Mouse (Mus musculus) midbrain, embryonic 15.5 days (tissue): ENCODE data around the gene Serpine2. TPM values are rescaled to one million over a fixed set of nuclear protein-coding genes. Genes with fewer than 3 reads are reported as not detected.

Experiments used
- ATAC-seq: fragments of 200-750 bp; cut with Nextera tagmentation; replicated peaks from 2 replicates; pipeline ENCODE4 v1.8.0; 2017; ENCODE audit warnings: moderate TSS enrichment
- H3K27ac ChIP-seq: fragments of 300-500 bp; sonication (generic); 2 replicates; pipeline ENCODE4 v1.5.1; 2015; ENCODE audit warnings: mild to moderate bottlenecking, inconsistent platforms
- H3K27me3 ChIP-seq: fragments of 300-500 bp; sonication (generic); replicated peaks from 2 replicates; pipeline ENCODE4 v1.6.1; 2015; ENCODE audit warnings: inconsistent platforms
- H3K36me3 ChIP-seq: fragments of 300-500 bp; sonication (generic); replicated peaks from 2 replicates; pipeline ENCODE4 v1.6.1; 2015; ENCODE audit warnings: inconsistent platforms
- H3K4me1 ChIP-seq: fragments of 300-500 bp; sonication (generic); 2 replicates; pipeline ENCODE4 v1.6.1; 2015; ENCODE audit warnings: inconsistent platforms
- H3K4me2 ChIP-seq: fragments of 300-500 bp; sonication (generic); 2 replicates; pipeline ENCODE4 v1.6.1; 2015; ENCODE audit warnings: inconsistent platforms, mild to moderate bottlenecking, moderate library complexity
- H3K4me3 ChIP-seq: fragments of 300-500 bp; sonication (generic); 2 replicates; pipeline ENCODE4 v1.5.1; 2015; ENCODE audit warnings: mild to moderate bottlenecking, inconsistent platforms
- H3K9ac ChIP-seq: fragments of 300-500 bp; sonication (generic); 2 replicates; pipeline ENCODE4 v1.6.1; 2015; ENCODE audit warnings: mild to moderate bottlenecking, inconsistent platforms
- H3K9me3 ChIP-seq: fragments of 300-500 bp; sonication (generic); 2 replicates; pipeline ENCODE4 v1.6.1; 2016; ENCODE audit warnings: inconsistent platforms
- WGBS: fragments of 180-500 bp; shearing (Covaris S2); methylation state at CpG from one replicate; pipeline ENCODE4 v1.1.7; 2015; ENCODE audit warnings: mixed read lengths; 5-methylcytosine and 5-hydroxymethylcytosine counted together
- polyA plus RNA-seq: library from polyadenylated mRNA; unstranded; fragments of >200 nt; fragmentation: Nextera tagmentation; extraction: Ambion mirVana; gene quantifications from 2 replicates; pipeline ENCODE4 v1.2.1, GENCODE M21; 2015

Serpine2 gene
- polyA plus RNA-seq, 1 experiment from 2014 or later = 201 TPM

DNA sequence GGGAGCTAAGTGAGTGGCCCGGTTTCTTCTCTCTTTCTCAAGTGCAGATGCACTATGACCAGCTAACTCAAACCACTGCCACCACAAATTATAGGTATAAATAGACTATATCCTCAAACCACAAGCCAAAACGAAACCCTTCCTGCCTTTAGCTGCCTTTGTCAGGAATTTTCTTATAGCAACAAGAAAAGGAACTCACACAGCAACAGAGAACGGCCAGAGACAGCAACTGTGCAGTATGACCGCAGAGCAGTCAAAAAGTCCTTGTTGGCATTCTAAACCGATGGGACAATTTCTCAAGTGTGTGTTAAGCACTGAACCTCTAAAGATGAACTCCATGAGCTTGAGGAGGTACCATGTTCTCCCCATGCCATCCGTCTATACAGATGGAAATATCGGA, 57.4 kb downstream of the Serpine2 start:
- Histone ChIP-seq H3K4me1 (no peaks in the 10 kb centered on the region), H3K4me3 (no peak overlapping the region), H3K9ac (no peak overlapping the region), H3K27me3 (no peaks in the 10 kb centered on the region), H3K36me3 (no peaks in the 10 kb centered on the region), H3K4me2 (no peak overlapping the region), H3K27ac (no peak overlapping the region), H3K9me3 (no peaks in the 10 kb centered on the region)
- no peak for ATAC-seq
- 86% methylated on average over 7 of the region's 7 CpGs for WGBS

- Histone ChIP-seq H3K27me3 (no peaks in the 10 kb centered on the region), H3K27ac (no peak overlapping the region), H3K4me3 (no peak overlapping the region), H3K4me2 (no peak overlapping the region), H3K9me3 (no peaks in the 10 kb centered on the region), H3K4me1 (no peaks in the 10 kb centered on the region), H3K9ac (no peak overlapping the region), H3K36me3 (no peaks in the 10 kb centered on the region)
- 70% methylated on average over 11 of the region's 11 CpGs for WGBS
- no peak for ATAC-seq
Measured at GRCm38 (mm10) chr1:79802858-79803427, 58.0 kb downstream of the Serpine2 start.

GRCm38 (mm10) chr1:79797084-79797483, 63.9 kb downstream of the Serpine2 start:
- H3K4me1 ChIP-seq = no peaks in the 10 kb centered on the region
- H3K36me3 ChIP-seq = no peaks in the 10 kb centered on the region
- ATAC-seq = no peak
- no peak overlapping the region for H3K27ac ChIP-seq
- no peak overlapping the region for H3K4me2 ChIP-seq
- H3K27me3 ChIP-seq = no peaks in the 10 kb centered on the region
- 80% methylated on average over 3 of the region's 3 CpGs for WGBS
- no peak overlapping the region for H3K4me3 ChIP-seq
- H3K9me3 ChIP-seq = no peaks in the 10 kb centered on the region
- no peak overlapping the region for H3K9ac ChIP-seq

DNA sequence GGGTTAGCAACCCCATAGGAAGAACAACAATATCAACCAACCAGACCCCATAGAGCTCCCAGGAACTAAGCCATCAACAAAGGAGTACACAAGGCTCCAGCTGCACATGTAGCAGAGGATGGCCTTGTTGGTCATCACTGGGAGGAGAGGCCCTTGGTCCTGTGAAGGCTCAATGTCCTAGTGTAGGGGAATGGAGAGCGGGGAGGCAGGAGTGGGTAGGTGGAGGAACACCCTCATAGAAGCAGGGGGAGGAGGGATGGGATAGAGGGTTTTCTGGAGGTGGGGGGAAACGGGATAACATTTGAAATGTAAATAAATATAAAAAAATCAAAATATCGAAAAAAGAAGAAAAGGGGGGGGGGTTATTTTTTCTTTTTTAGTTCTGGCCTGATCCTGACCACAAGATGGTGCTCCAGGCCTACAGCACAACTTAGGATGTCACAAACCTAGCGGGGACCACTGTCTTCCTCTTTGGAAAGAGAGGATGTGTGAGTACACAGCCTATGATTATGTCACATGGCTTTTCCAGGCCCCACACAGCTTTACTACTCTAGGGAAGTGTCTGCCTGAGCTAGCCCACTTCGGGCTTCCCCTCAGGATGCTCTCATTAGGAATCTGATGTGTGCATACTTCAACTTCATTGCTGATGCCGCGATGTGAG, 74.6 kb downstream of the Serpine2 start:
- H3K27me3 ChIP-seq = no peaks in the 10 kb centered on the region
- H3K9ac ChIP-seq = no peak overlapping the region
- H3K4me3 ChIP-seq = no peak overlapping the region
- H3K4me1 ChIP-seq = no peaks in the 10 kb centered on the region
- no peak overlapping the region for H3K27ac ChIP-seq
- peak; percentile 89 for ATAC-seq
- peaks cover 17% of the 10 kb centered on the region for H3K36me3 ChIP-seq
- no peaks in the 10 kb centered on the region for H3K9me3 ChIP-seq
- no peak overlapping the region for H3K4me2 ChIP-seq
- 69% methylated on average over 7 of the region's 7 CpGs for WGBS

DNA sequence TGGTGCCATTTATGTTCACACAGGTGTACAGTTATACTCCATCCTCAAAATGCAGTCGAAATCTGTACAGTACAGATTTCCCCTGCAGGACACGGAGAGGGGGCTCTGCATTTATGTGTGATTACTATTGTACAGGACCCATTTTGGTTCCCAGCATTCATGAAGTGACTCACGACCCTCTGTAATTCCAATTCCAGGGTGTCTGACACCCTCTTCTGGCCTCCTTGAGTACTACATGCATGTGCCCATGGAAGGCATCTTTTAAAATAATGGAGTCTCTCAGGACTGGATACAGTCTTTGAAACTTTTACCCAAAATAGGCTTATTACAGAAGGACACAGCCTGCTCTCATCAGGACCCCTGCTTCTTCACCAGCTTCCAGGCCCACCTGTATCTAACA, 78.5 kb downstream of the Serpine2 start:
- Histone ChIP-seq H3K9ac (no peak overlapping the region), H3K9me3 (no peaks in the 10 kb centered on the region), H3K4me3 (no peak overlapping the region), H3K36me3 (peaks cover 31% of the 10 kb centered on the region), H3K4me1 (peaks cover 6% of the 10 kb centered on the region), H3K27me3 (no peaks in the 10 kb centered on the region), H3K4me2 (no peak overlapping the region), H3K27ac (no peak overlapping the region)
- 88% methylated on average over 3 of the region's 3 CpGs for WGBS
- no peak for ATAC-seq

DNA sequence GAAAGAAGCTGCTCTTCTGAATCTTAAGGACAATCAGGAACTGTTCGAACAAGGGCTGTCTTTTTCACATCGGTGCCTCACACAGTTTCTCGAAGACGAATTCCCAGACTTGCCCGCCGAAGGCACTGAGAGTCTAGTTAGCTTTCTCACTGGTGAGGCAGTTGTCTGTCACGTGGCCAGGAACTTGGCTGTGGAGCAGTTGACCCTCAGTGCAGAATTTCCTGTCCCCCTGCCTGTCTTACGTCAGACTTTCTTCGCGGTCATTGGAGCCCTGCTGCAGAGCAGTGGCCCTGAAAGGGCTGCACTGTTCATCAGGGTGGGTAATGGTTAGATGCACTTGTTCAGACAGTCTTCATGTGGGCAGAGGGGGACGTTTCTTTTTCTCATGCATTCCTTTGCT, 83.0 kb downstream of the Serpine2 start:
- Histone ChIP-seq H3K27ac (no peak overlapping the region), H3K4me2 (no peak overlapping the region), H3K27me3 (no peaks in the 10 kb centered on the region), H3K36me3 (peaks cover 29% of the 10 kb centered on the region), H3K4me3 (no peak overlapping the region), H3K9ac (no peak overlapping the region), H3K4me1 (peaks cover 14% of the 10 kb centered on the region), H3K9me3 (no peaks in the 10 kb centered on the region)
- no peak for ATAC-seq
- WGBS = 92% methylated on average over 11 of the region's 11 CpGs

DNA sequence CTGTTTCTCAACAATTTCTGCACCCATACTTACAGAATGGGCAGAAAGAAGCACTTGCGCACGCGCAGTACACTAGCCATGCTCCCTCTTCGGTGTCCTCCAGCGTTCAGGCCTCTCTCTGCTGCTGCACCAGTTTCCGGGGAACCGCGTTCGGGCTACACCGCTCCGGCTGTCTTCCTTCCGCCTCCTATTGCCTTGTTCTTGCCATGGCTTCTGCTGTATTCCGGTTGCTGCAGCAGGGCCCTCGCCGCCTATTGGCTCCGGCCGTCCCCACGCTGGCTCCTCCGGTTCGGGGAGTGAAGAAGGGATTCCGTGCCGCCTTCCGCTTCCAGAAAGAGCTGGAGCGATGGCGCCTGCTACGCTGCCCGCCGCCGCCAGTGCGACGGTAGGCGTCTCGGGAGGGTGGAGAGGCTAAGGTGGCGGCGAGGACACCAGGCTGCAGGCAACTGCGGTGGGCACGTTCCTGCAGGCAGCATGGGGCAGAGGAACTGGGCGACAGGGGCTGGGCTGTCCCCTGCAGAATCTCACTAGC, 85.0 kb downstream of the Serpine2 start, which contains the start of the genes Mrpl44 and Wdfy1:
Mrpl44 (plus strand) TSS at position 92 of the 532 bp plus-strand sequence.
Wdfy1 (minus strand) TSS at position 217 of the 532 bp plus-strand sequence.
- Histone ChIP-seq H3K9ac (peak within 1 kb of the TSS; percentile 97), H3K27ac (peak within 1 kb of the TSS; percentile 92), H3K36me3 (peaks cover 10% of the 10 kb centered on the region), H3K4me1 (peaks cover 14% of the 10 kb centered on the region), H3K4me2 (peak within 1 kb of the TSS; percentile 59), H3K27me3 (no peaks in the 10 kb centered on the region), H3K4me3 (peak within 1 kb of the TSS; percentile 93), H3K9me3 (no peaks in the 10 kb centered on the region)
- ATAC-seq = peak; percentile 100
- WGBS = under 1% methylated on average over 38 of the region's 38 CpGs

GRCm38 (mm10) chr1:79774164-79774780, 86.7 kb downstream of the Serpine2 start:
- ATAC-seq = no peak
- peaks cover 14% of the 10 kb centered on the region for H3K4me1 ChIP-seq
- H3K4me3 ChIP-seq = no peak overlapping the region
- H3K27ac ChIP-seq = no peak overlapping the region
- peaks cover 5% of the 10 kb centered on the region; the same call in 1 of the 2 replicates for H3K36me3 ChIP-seq
- 78% methylated on average over 4 of the region's 4 CpGs for WGBS
- H3K27me3 ChIP-seq = no peaks in the 10 kb centered on the region
- no peak overlapping the region for H3K9ac ChIP-seq
- H3K4me2 ChIP-seq = no peak overlapping the region
- H3K9me3 ChIP-seq = no peaks in the 10 kb centered on the region

GRCm38 (mm10) chr1:79768231-79768630, 92.7 kb downstream of the Serpine2 start:
- Histone ChIP-seq H3K4me2 (no peak overlapping the region), H3K27me3 (no peaks in the 10 kb centered on the region), H3K27ac (no peak overlapping the region), H3K9me3 (no peaks in the 10 kb centered on the region), H3K9ac (no peak overlapping the region), H3K36me3 (no peaks in the 10 kb centered on the region), H3K4me3 (no peak overlapping the region), H3K4me1 (no peaks in the 10 kb centered on the region)
- 68% methylated on average over 1 of the region's 1 CpGs for WGBS
- no peak for ATAC-seq

DNA sequence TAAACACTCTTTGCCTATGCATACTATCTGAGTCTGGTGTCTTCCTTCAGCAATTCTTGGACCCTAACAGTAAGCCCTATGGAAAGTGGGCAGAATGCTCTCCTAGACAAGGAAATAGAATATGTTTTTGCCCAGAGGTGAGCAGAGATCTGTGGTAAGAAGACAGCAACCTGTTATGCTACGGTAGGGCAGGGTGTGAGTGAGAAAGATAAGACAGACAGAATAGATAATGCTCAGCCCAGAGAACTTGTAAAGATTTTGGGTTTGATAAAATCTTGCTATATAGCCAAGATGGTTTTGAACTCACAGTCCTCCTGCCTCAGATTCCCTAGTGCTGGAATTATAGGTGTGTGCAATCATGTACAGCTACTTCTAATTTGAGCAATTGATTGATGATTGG, 96.5 kb downstream of the Serpine2 start:
- H3K9ac ChIP-seq = no peak overlapping the region
- H3K4me2 ChIP-seq = no peak overlapping the region
- H3K9me3 ChIP-seq = no peaks in the 10 kb centered on the region
- H3K27ac ChIP-seq = no peak overlapping the region
- ATAC-seq = no peak
- no peak overlapping the region for H3K4me3 ChIP-seq
- WGBS = 90% methylated on average over 1 of the region's 1 CpGs
- no peaks in the 10 kb centered on the region for H3K36me3 ChIP-seq
- peaks cover 24% of the 10 kb centered on the region for H3K4me1 ChIP-seq
- no peaks in the 10 kb centered on the region for H3K27me3 ChIP-seq

DNA sequence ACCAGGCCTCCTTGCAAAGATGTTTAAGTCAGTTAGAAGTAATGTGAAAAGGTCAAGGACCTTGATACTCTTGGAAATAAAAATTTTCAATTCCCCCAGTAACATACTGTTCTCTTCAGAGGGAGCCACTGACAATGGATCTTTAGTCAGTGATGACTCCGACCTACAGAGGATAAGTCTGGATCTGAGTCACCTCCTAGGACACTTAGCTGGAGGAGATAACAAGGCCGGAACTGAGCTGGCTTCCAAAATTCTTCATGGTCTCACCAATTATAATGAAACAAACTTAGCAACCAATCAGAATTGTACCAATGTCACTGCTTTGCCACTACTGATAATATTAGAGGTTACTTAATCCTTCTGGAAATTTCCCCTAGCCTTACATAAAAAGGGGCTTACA, 96.9 kb downstream of the Serpine2 start:
- no peak for ATAC-seq
- H3K27ac ChIP-seq = no peak overlapping the region
- no peaks in the 10 kb centered on the region for H3K27me3 ChIP-seq
- no peak overlapping the region for H3K4me3 ChIP-seq
- H3K9ac ChIP-seq = no peak overlapping the region
- 94% methylated on average over 2 of the region's 2 CpGs for WGBS
- no peak overlapping the region for H3K4me2 ChIP-seq
- H3K9me3 ChIP-seq = no peaks in the 10 kb centered on the region
- H3K4me1 ChIP-seq = peaks cover 28% of the 10 kb centered on the region
- no peaks in the 10 kb centered on the region for H3K36me3 ChIP-seq
